Mouse (Mus musculus) hindbrain, embryonic 11.5 days (tissue): ENCODE results near the gene Mcm8. TPM values are rescaled to one million over a fixed set of nuclear protein-coding genes. Genes with fewer than 3 reads are reported as not detected.
A peak's percentile ranks its signal among the peaks of the same experiment; 100 is the strongest.

Source experiments
- ATAC-seq: fragments of 200-750 bp; cut with Nextera tagmentation; 2 replicates; pipeline ENCODE4 v1.8.0; 2017; ENCODE audit warnings: mild to moderate bottlenecking, moderate TSS enrichment, moderate library complexity; ENCODE audit not compliant: low FRiP score
- DNase-seq: peaks from one replicate; pipeline ENCODE4 v3.0.0-alpha.2; 2015; ENCODE audit warnings: low spot score
- H3K27ac ChIP-seq: fragments of 300-500 bp; sonication (generic); 2 replicates; pipeline ENCODE4 v1.5.1; 2014; ENCODE audit warnings: mild to moderate bottlenecking, low read depth, low read length
- H3K27me3 ChIP-seq: fragments of 300-500 bp; sonication (generic); 2 replicates; pipeline ENCODE4 v1.6.1; 2014; ENCODE audit warnings: mild to moderate bottlenecking, low read length, moderate library complexity, mixed read lengths; ENCODE audit not compliant: control insufficient read depth, insufficient read depth
- H3K36me3 ChIP-seq: fragments of 300-500 bp; sonication (generic); 2 replicates; pipeline ENCODE4 v1.6.1; 2014; ENCODE audit warnings: mild to moderate bottlenecking, low read length, moderate library complexity, mixed read lengths; ENCODE audit not compliant: control insufficient read depth, insufficient read depth
- H3K4me1 ChIP-seq: fragments of 300-500 bp; sonication (generic); replicated peaks from 2 replicates; pipeline ENCODE4 v1.6.1; 2014; ENCODE audit warnings: low read length, mixed read lengths; ENCODE audit not compliant: control insufficient read depth, insufficient read depth
- H3K4me2 ChIP-seq: fragments of 300-500 bp; sonication (generic); replicated peaks from 2 replicates; pipeline ENCODE4 v1.6.1; 2014; ENCODE audit warnings: mild to moderate bottlenecking, low read depth, low read length
- H3K4me3 ChIP-seq: fragments of 300-500 bp; sonication (generic); 2 replicates; pipeline ENCODE4 v1.5.1; 2014; ENCODE audit warnings: low read depth, low read length
- H3K9ac ChIP-seq: fragments of 300-500 bp; sonication (generic); 2 replicates; pipeline ENCODE4 v1.6.1; 2014; ENCODE audit warnings: low read depth, low read length
- H3K9me3 ChIP-seq: fragments of 300-500 bp; sonication (generic); 2 replicates; pipeline ENCODE4 v1.6.1; 2016; ENCODE audit warnings: low read length; ENCODE audit not compliant: control insufficient read depth
- WGBS: fragments of 180-500 bp; shearing (Covaris S2); extraction: QIAGEN DNeasy Blood & Tissue Kit; methylation state at CpG from one replicate; pipeline ENCODE4 v1.1.7; 2014; 5-methylcytosine and 5-hydroxymethylcytosine counted together
- polyA plus RNA-seq: library from polyadenylated mRNA; unstranded; fragments of >200 nt; fragmentation: Nextera tagmentation; extraction: Ambion mirVana; gene quantifications from 2 replicates; pipeline ENCODE4 v1.2.1, GENCODE M21; 2014

The Mcm8 gene
- polyA plus RNA-seq, 1 experiment from 2014 or later, result 18.8 TPM

- H3K9ac ChIP-seq, result no peak within 1 kb of the TSS
- ATAC-seq (peak; percentile 18; the same call in 1 of the 2 replicates), DNase-seq (peak; percentile 19)
- H3K36me3 ChIP-seq, result no peaks in the 10 kb centered on the region
- H3K27me3 ChIP-seq, result peaks cover 19% of the 10 kb centered on the region
- peak within 1 kb of the TSS; percentile 95 for H3K4me2 ChIP-seq
- peak within 1 kb of the TSS; percentile 58 for H3K4me3 ChIP-seq
- no peaks in the 10 kb centered on the region for H3K9me3 ChIP-seq
- WGBS, result 6% methylated on average over 12 of the region's 12 CpGs
- H3K27ac ChIP-seq, result no peak within 1 kb of the TSS
- no peaks in the 10 kb centered on the region; the same call in none of the 2 replicates for H3K4me1 ChIP-seq
These were observed 65.1 kb downstream of the Mcm8 start, which contains the start of gene Lrrn4 for GRCm38 (mm10) chr2:132880844-132881645. TSS of gene Lrrn4 (minus strand) at chr2:132880891.

GRCm38 (mm10) chr2:132884303-132884967, 68.5 kb downstream of the Mcm8 start:
- DNase-seq, result no peak
- WGBS, result 77% methylated on average over 8 of the region's 8 CpGs
- H3K27ac ChIP-seq, result no peak overlapping the region
- H3K9me3 ChIP-seq, result no peaks in the 10 kb centered on the region
- no peak overlapping the region for H3K9ac ChIP-seq
- H3K4me3 ChIP-seq, result no peak overlapping the region
- H3K36me3 ChIP-seq, result no peaks in the 10 kb centered on the region
- H3K4me1 ChIP-seq, result no peaks in the 10 kb centered on the region; the same call in none of the 2 replicates
- ATAC-seq, result no peak
- H3K4me2 ChIP-seq, result no peak overlapping the region
- H3K27me3 ChIP-seq, result peaks cover 7% of the 10 kb centered on the region

- WGBS, result 92% methylated on average over 7 of the region's 7 CpGs
- H3K4me2 ChIP-seq, result no peak overlapping the region
- H3K27me3 ChIP-seq, result peaks cover 4% of the 10 kb centered on the region; the same call in 1 of the 2 replicates
- no peak overlapping the region for H3K4me3 ChIP-seq
- DNase-seq, result no peak
- no peaks in the 10 kb centered on the region for H3K9me3 ChIP-seq
- H3K4me1 ChIP-seq, result no peaks in the 10 kb centered on the region; the same call in none of the 2 replicates
- H3K27ac ChIP-seq, result no peak overlapping the region
- ATAC-seq, result no peak
- H3K9ac ChIP-seq, result no peak overlapping the region
- no peaks in the 10 kb centered on the region for H3K36me3 ChIP-seq
These were observed 69.4 kb downstream of the Mcm8 start for GRCm38 (mm10) chr2:132885312-132885711.

Other genes with a start within 250 kb of the Mcm8 start
- 48.5 and 52.1 TPM in 2 replicates for gene Gpcpd1, start 228.4 kb upstream of the Mcm8 start, polyA plus RNA-seq
- gene Shld1, start 129.2 kb upstream of the Mcm8 start, polyA plus RNA-seq, result 18.0 and 20.0 TPM in 2 replicates
- gene Chgb, start 34.9 kb upstream of the Mcm8 start, polyA plus RNA-seq, result 23.8 and 27.5 TPM in 2 replicates
- gene Trmt6, start 86 bp upstream of the Mcm8 start, polyA plus RNA-seq, result 30.0 and 30.7 TPM in 2 replicates
- 11.5 and 21.7 TPM in 2 replicates for gene Crls1, start 30.5 kb downstream of the Mcm8 start, polyA plus RNA-seq
- gene Lrrn4, start 64.8 kb downstream of the Mcm8 start, polyA plus RNA-seq, result 0.35 TPM in 1 of 2 replicates, not detected in the other
- 1.6 and 6.0 TPM in 2 replicates for gene Fermt1, start 129.8 kb downstream of the Mcm8 start, polyA plus RNA-seq